Mouse (Mus musculus) kidney, adult 8-10 months (tissue): ENCODE results near the gene Gm20696.
A peak's percentile ranks its signal among the peaks of the same experiment; 100 is the strongest.

Experiments used
- DNase-seq, 2 experiments: peaks; one replicate each; pipeline ENCODE4 v3.0.0; 2022

Gene Gm20696

GRCm38 (mm10) chr6:99515667-99516199, 150.9 kb downstream of the Gm20696 start:
- DNase-seq: no peak

DNA sequence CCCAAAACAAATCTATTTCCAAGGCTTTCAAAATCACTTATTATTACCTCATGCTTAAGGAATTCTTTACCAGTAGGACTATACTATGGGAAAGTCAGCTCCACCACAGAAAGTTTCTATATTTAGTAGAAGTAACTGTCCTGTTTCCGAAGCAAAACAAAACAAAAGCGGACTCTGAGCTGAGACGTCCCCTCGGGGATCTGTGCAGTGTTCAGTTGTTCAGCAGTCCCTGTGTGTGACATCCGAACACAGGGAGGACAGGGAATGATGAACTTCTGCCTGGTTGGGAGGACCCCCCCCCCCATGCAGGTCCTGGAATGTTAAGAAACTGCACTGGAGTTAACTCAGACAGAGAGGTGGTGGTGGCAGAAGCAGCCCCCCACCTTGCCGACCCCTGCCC, 154.7 kb downstream of the Gm20696 start:
- DNase-seq: no peak

GRCm38 (mm10) chr6:99509189-99509592, 157.4 kb downstream of the Gm20696 start:
- DNase-seq: no peak

GRCm38 (mm10) chr6:99506816-99507215, 159.8 kb downstream of the Gm20696 start:
- no peak for DNase-seq

- no peak for DNase-seq
These were observed 162.9 kb downstream of the Gm20696 start for GRCm38 (mm10) chr6:99503741-99504140.

DNA sequence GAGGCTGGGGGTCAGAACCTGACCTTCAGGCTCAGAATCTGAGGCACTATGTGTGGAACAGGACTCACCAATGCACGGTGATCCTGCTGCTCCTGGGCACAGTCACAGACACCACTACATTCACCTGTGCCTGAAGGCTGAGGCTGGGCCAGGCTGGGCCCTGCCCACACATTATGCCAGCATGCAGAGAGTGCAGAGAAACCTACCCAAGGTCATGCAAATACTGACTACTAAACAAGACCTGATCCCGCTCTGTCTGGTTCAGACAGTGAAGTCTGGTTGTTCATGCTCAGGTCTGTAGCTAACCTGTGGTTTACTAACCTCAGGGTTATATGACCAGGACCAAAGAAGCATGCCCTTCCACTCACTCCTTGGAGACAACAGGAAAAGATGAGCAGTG, 163.9 kb downstream of the Gm20696 start:
- DNase-seq: no peak

- no peak for DNase-seq
These were observed 164.3 kb downstream of the Gm20696 start for GRCm38 (mm10) chr6:99502314-99502713.

DNA sequence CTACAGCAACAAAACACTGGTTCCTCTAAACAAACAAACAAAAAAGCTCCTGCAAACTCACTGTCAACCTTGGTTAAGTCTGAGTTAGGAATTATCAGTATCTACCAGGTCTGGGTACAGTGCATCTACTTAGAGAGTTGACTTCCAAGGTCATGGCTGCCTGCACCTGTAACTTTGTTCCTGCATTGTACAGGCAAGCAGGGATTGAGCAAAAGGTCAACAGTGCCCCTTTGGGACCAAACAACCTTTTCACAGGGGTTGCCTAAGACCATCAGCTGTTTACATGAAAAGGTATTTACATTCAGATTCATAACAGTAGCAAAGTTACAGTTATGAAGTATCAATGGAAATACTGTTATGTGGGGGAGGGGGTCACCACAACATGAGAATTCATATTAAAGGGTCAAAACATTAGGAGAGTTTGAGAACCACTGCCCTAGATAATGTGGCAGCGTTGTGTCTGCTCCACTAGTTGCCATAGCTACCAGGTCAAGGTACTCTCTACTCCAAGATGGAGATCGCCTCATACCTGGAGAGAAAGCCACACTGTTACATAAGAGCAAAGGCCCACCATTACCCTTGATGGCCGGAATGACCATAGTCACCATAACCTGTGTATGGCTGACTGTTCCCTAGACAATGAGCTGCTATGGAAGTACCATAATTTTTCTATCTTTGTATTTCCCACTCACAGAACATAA, 165.9 kb downstream of the Gm20696 start:
- DNase-seq: no peak

DNA sequence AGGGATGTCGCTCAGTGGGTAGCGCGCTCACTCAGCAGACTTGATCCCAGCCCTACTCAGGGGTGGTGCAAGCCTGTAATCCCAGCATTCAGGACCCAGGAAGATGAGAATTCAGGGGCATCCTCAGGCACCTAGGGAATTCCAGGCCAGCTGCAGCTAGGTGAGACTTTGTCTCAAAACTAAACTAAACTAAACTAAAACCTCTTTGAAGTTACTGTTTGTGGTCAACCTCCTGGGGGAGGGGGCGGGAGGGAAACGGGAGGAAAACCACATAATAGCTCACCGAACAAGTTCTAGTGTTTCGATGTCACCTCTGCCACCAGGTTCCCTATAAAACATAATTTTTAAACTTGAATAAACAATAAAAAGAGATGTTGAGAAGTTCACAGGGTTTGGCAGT, 168.5 kb downstream of the Gm20696 start:
- no peak for DNase-seq

GRCm38 (mm10) chr6:99496114-99496513, 170.5 kb downstream of the Gm20696 start:
- DNase-seq: no peak

GRCm38 (mm10) chr6:99492937-99493336, 173.7 kb downstream of the Gm20696 start:
- no peak for DNase-seq

- no peak for DNase-seq
These were observed 174.5 kb downstream of the Gm20696 start for GRCm38 (mm10) chr6:99491979-99492544.

- DNase-seq: no peak
These were observed 175.5 kb downstream of the Gm20696 start for GRCm38 (mm10) chr6:99491146-99491545.

DNA sequence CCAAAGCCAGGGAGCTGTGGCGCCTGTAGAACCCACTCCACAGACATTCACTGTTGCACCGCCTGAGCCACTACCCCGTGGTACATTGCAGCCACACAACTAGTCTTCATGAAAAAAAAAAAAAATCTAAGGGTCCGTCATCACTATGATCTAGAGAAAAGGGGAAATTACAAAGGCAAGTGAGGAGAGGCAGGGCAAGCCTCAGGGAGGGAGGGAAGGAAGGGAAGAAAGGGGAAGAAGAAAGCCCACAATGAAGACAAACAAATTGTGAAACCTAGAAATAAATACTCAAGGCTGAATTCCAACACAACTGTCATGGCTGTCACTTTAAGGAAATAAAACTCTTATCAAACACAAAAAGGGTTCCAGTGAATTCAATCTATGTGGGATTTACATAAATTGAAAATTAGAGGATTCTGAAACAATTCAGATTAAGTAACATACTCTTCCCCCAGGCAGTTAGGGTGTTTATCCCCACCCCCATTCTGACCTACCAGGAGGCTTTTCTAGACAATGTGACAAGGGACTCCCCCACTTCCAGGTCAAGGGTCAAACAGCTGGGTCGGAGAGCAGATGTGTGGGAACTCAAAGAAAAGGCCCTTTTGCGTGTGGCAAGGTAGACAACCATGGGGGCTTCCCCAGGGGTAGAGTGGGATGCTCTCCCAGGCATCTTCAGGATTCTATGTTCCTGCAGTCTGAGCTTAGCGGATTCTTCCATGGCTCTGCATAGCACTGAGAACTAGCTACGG, 176.5 kb downstream of the Gm20696 start:
- DNase-seq: no peak

- no peak for DNase-seq
These were observed 177.2 kb downstream of the Gm20696 start for GRCm38 (mm10) chr6:99489423-99489822.

GRCm38 (mm10) chr6:99485884-99486640, 180.5 kb downstream of the Gm20696 start:
- DNase-seq: no peak

GRCm38 (mm10) chr6:99485217-99485883, 181.2 kb downstream of the Gm20696 start:
- peak; percentile 43 to 45 for DNase-seq

DNA sequence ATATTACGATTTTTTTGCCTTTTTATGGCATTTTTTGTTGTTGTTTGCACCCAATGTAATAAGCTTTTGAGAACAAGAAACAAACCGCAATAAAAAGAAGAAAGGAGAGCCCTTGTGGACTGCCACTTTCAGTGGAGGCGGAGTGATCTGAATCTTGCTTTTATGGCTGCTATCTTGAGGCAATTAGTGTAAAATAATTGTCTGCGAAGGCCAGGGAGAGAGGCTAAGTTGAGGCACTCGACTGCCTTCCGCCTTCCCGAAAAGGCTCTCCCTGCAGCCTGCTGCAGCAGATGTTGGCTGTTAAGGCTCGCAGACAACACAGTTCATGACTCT, 181.7 kb downstream of the Gm20696 start:
- DNase-seq: no peak

GRCm38 (mm10) chr6:99484197-99484725, 182.3 kb downstream of the Gm20696 start:
- DNase-seq: no peak

- no peak for DNase-seq
These were observed 183.0 kb downstream of the Gm20696 start for GRCm38 (mm10) chr6:99483556-99483955.

DNA sequence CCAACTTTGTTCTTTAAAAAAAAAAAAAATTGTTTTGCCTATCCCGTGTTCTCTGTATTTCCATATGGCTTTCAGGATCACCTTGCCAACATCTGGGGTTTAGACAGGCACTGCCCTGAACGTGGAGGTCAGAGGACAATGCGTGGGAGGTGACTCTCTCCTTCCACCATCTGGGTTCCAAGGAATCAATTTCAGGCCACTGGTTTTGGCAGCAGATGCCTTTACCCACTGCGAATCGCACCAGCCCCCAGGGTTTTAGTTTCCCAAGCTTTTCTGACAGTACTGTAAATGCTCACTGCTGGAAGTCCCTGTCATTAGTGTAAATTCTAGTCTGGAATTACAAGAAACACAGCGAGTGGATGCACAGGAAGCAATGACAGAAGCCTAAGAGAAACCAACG, 185.0 kb downstream of the Gm20696 start:
- DNase-seq: no peak
